Mouse (Mus musculus) cerebellum, adult 2 months (tissue): Measurements from ENCODE around the gene Nrxn1. TPM values are rescaled to one million over a fixed set of nuclear protein-coding genes. Genes with fewer than 3 reads are reported as not detected.

ENCODE experiments used
- DNase-seq, 2 experiments: peaks; one replicate each; pipeline ENCODE4 v3.0.0; 2021
- H3K27ac ChIP-seq: fragments of 200-500 bp; 2 replicates; pipeline ENCODE4 v1.5.1; 2012; ENCODE audit warnings: low read length, control low read depth, inconsistent platforms; ENCODE audit not compliant: insufficient read depth
- H3K27me3 ChIP-seq: fragments of 200-500 bp; 2 replicates; pipeline ENCODE4 v1.6.1; 2012; ENCODE audit warnings: inconsistent platforms, mild to moderate bottlenecking, low read length, moderate library complexity; ENCODE audit not compliant: control insufficient read depth, insufficient read depth
- H3K4me1 ChIP-seq: fragments of 200-500 bp; 2 replicates; pipeline ENCODE4 v1.6.1; 2011; ENCODE audit warnings: low read length; ENCODE audit not compliant: control insufficient read depth, insufficient read depth
- H3K4me3 ChIP-seq: fragments of 200-500 bp; replicated peaks from 2 replicates; pipeline ENCODE3; 2011; ENCODE audit warnings: mild to moderate bottlenecking, low read depth, low read length, control low read depth; ENCODE audit not compliant: insufficient read depth
- CTCF ChIP-seq: fragments of 200-500 bp; IDR thresholded peaks from 2 replicates; pipeline ENCODE4 v1.5.1; 2011; ENCODE audit warnings: low read depth, mild to moderate bottlenecking, control low read depth, low read length, moderate library complexity, borderline replicate concordance; ENCODE audit not compliant: insufficient read depth
- POLR2A ChIP-seq: fragments of 200-500 bp; IDR thresholded peaks from 2 replicates; pipeline ENCODE4 v1.6.1; 2011; ENCODE audit warnings: low read length, control low read depth, borderline replicate concordance; ENCODE audit not compliant: insufficient read depth
- WGBS: fragments of 180-500 bp; shearing (Covaris S2); methylation state at CpG from one replicate; pipeline ENCODE4 v1.1.7; 2018; 5-methylcytosine and 5-hydroxymethylcytosine counted together
- polyA plus RNA-seq: library from polyadenylated mRNA; depleted of rRNA; stranded (reverse); fragments of >200 nt; gene quantifications from 2 replicates; pipeline ENCODE4 v1.2.3, GENCODE M21; 2012

Nrxn1 gene
- polyA plus RNA-seq, 1 experiment = 143 TPM

DNA sequence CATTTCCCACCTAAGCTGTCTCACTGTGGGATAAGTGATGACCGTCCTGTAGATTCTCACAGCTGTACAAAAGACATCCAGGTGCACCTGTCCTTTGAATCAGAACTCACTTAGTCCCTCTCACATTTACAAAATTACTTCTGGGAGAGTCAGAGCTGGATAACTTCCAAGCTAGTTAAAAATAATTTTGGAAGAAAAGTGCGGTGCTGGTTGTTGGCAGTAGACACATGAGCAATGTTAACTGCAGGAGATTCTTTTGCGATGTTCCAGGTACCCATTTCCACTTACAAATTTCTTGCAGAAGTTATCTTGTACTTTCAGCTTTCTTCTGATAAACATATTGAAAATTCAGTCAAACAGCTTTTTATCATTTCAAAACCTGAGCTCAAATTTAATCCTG lies 317.5 kb downstream of the Nrxn1 start:
- H3K4me3 ChIP-seq = no peak overlapping the region
- no peaks in the 10 kb centered on the region for H3K27me3 ChIP-seq
- 11% methylated on average over 3 of the region's 3 CpGs for WGBS
- no peak overlapping the region; the same call in 1 of the 2 replicates for H3K27ac ChIP-seq
- TF ChIP-seq POLR2A (no peak), CTCF (no peak)
- DNase-seq = peak in 1 of 2 experiments; percentile 51
- H3K4me1 ChIP-seq = peaks cover 3% of the 10 kb centered on the region; the same call in 1 of the 2 replicates

DNA sequence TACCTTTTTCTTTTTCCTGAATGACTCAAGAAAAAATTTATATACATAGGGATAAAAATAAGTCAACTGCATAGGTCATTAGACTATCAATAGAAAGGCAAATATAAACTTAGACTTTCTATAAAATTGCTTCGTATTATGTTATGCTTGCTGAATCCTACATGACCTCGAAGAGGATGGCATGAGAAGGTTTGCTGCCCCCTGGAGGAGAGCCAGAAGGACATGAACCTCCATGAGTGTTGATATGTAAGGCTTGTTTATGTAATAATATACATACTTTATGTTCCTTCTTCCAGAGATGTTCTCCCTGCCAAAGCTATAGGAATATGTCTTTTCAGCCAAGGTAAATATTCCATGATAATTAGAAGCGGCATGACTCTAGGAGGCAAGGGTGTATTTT lies 319.6 kb downstream of the Nrxn1 start:
- no peak overlapping the region for H3K27ac ChIP-seq
- TF ChIP-seq CTCF (no peak), POLR2A (no peak)
- no peak for DNase-seq
- no peaks in the 10 kb centered on the region for H3K27me3 ChIP-seq
- H3K4me1 ChIP-seq = peaks cover 7% of the 10 kb centered on the region; the same call in 1 of the 2 replicates
- 82% methylated on average over 3 of the region's 3 CpGs for WGBS
- H3K4me3 ChIP-seq = no peak overlapping the region

DNA sequence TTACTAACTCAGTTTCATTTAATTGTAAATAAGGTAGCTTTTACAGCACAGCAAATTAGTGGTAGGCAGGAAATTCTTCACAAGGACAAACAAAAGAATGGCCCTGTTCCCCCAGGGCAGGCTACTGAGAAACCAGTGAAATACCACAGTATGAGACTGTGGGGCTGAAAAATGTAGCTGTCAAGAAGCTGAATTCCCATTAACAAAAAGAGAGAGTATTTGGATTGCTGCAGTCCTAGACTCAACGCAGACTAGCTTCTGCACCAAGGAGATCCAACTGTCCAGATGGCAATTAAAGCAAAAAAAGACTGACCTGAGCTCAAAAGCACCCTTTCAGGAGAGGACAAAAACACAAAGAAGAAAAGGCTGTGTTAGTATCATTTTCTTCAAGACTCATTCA lies 324.7 kb downstream of the Nrxn1 start:
- H3K4me3 ChIP-seq = no peak overlapping the region
- H3K4me1 ChIP-seq = peaks cover 4% of the 10 kb centered on the region; the same call in 1 of the 2 replicates
- TF ChIP-seq POLR2A (no peak), CTCF (no peak)
- peak in 1 of 2 experiments; percentile 75 for DNase-seq
- H3K27ac ChIP-seq = no peak overlapping the region
- WGBS = 6% methylated on average over 1 of the region's 1 CpGs
- no peaks in the 10 kb centered on the region for H3K27me3 ChIP-seq

DNA sequence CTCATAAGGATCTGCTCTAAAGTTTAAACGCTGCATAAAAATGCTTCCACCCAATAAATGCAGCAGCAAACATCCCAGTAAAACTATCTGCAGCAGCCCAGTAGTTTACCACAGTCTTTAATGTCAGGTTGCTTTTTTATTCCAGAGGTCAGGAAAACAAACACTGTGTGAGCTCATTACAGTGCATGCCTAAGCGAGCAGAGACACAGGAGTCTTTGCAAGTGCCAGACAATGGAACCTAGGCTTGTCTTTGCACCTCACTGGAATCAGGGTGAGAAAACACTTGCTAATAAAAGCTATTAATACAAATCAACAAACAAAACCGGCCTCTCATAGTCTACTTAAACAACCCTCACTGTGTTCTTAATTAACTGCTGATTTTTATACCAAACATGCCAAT lies 365.7 kb downstream of the Nrxn1 start:
- H3K4me3 ChIP-seq = no peak overlapping the region
- no peaks in the 10 kb centered on the region for H3K27me3 ChIP-seq
- no peak overlapping the region for H3K27ac ChIP-seq
- TF ChIP-seq CTCF = no peak
- TF ChIP-seq POLR2A = no peak
- 40% methylated on average over 3 of the region's 3 CpGs for WGBS
- H3K4me1 ChIP-seq = no peaks in the 10 kb centered on the region
- DNase-seq = no peak

DNA sequence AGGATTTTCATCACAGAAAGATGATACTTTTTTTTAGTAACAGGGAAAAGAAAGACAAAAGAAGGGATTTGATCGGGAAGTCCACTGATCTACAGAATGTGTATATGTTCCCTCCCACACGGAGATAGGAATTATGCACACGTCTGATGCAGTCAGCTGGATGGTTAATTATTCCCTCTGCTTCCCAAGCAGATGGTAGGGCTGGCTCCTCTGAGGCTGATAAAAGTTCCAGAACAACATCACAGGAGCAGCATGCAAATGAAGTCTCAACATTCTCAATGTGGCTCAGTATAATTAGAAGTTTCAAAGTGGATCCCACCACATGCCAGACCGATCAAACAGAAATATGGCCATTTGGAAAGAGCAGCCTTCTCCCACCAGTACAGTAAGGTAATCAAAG lies 388.1 kb downstream of the Nrxn1 start:
- Histone ChIP-seq H3K27ac (no peak overlapping the region), H3K27me3 (no peaks in the 10 kb centered on the region), H3K4me3 (no peak overlapping the region), H3K4me1 (no peaks in the 10 kb centered on the region; the same call in 1 of the 2 replicates)
- WGBS = 29% methylated on average over 4 of the region's 4 CpGs
- TF ChIP-seq POLR2A (no peak), CTCF (no peak)
- DNase-seq = peak in 1 of 2 experiments; percentile 31

DNA sequence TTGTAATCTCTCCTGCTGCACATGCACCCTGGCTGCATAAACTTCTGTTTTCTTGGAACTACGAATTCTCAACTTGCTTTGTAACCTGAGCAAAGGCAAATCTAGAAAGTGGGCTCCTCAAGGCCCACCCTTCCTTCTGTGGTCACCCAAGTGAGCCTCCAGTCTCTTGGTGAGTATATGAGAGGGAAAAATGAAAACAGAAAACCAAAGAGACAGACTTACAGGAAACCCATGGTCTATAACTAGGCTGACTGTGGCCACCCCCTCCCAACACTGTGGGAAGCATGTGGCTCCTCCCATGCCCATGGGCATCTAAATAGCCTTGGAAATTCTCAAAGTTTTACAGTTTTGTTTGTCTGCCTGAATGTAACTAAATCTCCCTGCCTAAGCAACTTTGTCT lies 390.2 kb downstream of the Nrxn1 start:
- no peaks in the 10 kb centered on the region for H3K27me3 ChIP-seq
- no peak overlapping the region for H3K4me3 ChIP-seq
- H3K27ac ChIP-seq = no peak overlapping the region
- TF ChIP-seq POLR2A (no peak), CTCF (no peak)
- no peaks in the 10 kb centered on the region; the same call in 1 of the 2 replicates for H3K4me1 ChIP-seq
- no peak for DNase-seq
- WGBS = 95% methylated on average over 1 of the region's 1 CpGs

DNA sequence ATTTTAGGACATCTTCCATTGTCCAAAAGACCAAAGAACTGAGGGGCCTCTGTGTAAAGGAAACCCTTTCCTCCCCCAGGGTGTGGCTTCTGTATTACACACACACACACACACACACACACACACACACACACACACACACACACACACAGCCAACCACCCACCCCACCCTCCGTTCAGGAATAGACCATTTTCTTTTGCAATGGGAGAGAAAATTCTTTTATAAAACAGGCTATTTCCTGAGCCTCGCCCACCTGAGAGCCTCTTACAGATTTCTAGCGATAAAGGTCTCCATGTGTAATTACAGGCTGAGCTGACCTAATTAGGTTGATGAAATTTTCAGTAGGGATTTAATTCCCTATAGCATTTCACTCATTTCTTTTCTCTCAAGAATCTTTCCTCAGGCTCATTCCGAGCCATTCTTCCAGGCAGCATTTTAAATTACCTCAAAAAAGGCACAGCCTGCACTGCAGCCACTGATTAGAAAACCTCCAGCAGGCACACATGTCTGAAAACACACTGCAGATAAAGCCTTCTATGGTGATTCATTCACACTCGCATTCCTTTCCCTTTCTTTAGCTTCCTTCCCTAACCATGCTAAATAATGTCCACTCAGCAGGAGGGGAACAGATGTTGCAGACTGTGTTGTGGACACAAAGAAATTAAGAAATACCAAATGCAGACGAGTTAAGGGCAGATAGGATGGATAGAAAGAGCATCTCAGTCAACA lies 396.6 kb downstream of the Nrxn1 start:
- DNase-seq = peak in 1 of 2 experiments; percentile 22
- 39% methylated on average over 6 of the region's 6 CpGs for WGBS
- Histone ChIP-seq H3K27me3 (no peaks in the 10 kb centered on the region), H3K4me1 (peaks cover 3% of the 10 kb centered on the region; the same call in 1 of the 2 replicates), H3K4me3 (no peak overlapping the region), H3K27ac (peak overlapping the region; percentile 39; the same call in 1 of the 2 replicates)
- no peak for TF ChIP-seq POLR2A
- no peak for TF ChIP-seq CTCF

DNA sequence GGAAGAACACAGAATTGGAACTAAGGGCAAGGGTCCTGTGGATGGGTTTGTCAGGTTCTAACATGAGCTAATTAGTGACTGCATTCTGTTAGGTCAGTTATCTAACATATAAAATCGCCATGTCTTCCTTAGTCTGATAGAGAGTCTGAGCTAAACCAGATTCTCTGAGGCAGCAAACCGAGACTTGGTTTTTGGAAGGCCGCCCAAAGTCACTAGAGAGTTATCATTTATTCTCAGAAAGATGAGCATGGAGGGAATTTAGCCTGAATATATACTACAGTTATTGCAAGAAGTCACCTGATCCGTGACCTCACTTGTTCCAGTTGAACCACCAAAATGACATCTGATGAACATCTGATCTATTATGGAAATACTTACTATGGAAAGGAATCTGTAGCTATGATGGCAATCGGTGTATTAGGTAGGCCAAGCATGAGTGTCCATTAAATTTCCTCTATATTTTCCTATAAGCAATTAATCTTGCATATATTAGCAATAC lies 397.7 kb downstream of the Nrxn1 start:
- peak in 1 of 2 experiments; percentile 41 for DNase-seq
- H3K4me3 ChIP-seq = no peak overlapping the region
- H3K4me1 ChIP-seq = peaks cover 3% of the 10 kb centered on the region; the same call in 1 of the 2 replicates
- no peaks in the 10 kb centered on the region for H3K27me3 ChIP-seq
- TF ChIP-seq POLR2A (no peak), CTCF (no peak)
- no peak overlapping the region for H3K27ac ChIP-seq
- 73% methylated on average over 5 of the region's 5 CpGs for WGBS
